Mouse (Mus musculus) CH12.LX (cell line): ENCODE measurements around the gene Dcdc2a. TPM values are rescaled to one million over a fixed set of nuclear protein-coding genes. Genes with fewer than 3 reads are reported as not detected.

Source experiments
- DNase-seq: peaks from one replicate; pipeline ENCODE4 v3.0.0-alpha.2; 2013; ENCODE audit errors: extremely low read depth
- H3K27ac ChIP-seq: 2 replicates; pipeline ENCODE4 v1.5.1; 2012; ENCODE audit warnings: low read depth, mild to moderate bottlenecking, control low read depth, moderate library complexity; ENCODE audit not compliant: insufficient read depth
- H3K27me3 ChIP-seq: replicated peaks from 2 replicates; pipeline ENCODE3; 2012; ENCODE audit warnings: inconsistent platforms
- H3K36me3 ChIP-seq, 2 experiments: replicated peaks in 1 of 2; 2 replicates each; pipeline versions ENCODE3 to v1.6.1; 2012; ENCODE audit warnings: inconsistent platforms in 1 of 2, low read length in 1 of 2, mild to moderate bottlenecking in 1 of 2, mixed read lengths in 1 of 2, moderate library complexity in 1 of 2; ENCODE audit not compliant: control insufficient read depth in 1 of 2, insufficient read depth in 1 of 2
- H3K4me1 ChIP-seq, 2 experiments: 2 replicates each; pipeline ENCODE4 v1.6.1; 2012; ENCODE audit warnings: inconsistent platforms in 1 of 2, moderate library complexity in 1 of 2; ENCODE audit not compliant: insufficient read depth in 2 of 2, control insufficient read depth in 1 of 2
- H3K4me2 ChIP-seq: 2 replicates; pipeline ENCODE4 v1.6.1; 2012; ENCODE audit warnings: low read depth, mild to moderate bottlenecking, control low read depth; ENCODE audit not compliant: poor library complexity, insufficient read depth, severe bottlenecking
- H3K4me3 ChIP-seq, 3 experiments: fragments of 150-350 bp in 1 of 3; sonication (generic) in 1 of 3; replicated peaks in 1 of 3; 2 replicates each; pipeline versions ENCODE3 to v1.5.1; 2011 to 2012; ENCODE audit warnings: low read depth in 2 of 3, low read length in 2 of 3, mild to moderate bottlenecking in 2 of 3, moderate library complexity in 2 of 3, control low read depth in 1 of 3, improper control_type of control experiment in 1 of 3, inconsistent platforms in 1 of 3, mixed read lengths in 1 of 3; ENCODE audit not compliant: poor library complexity in 1 of 3
- H3K79me2 ChIP-seq: replicated peaks from 2 replicates; pipeline ENCODE4 v1.6.1; 2012; ENCODE audit warnings: mild to moderate bottlenecking, moderate library complexity; ENCODE audit not compliant: control insufficient read depth, poor library complexity, insufficient read depth, severe bottlenecking; ENCODE audit errors: extremely low read depth
- H3K9ac ChIP-seq: 2 replicates; pipeline ENCODE4 v1.6.1; 2012; ENCODE audit warnings: low read depth, mild to moderate bottlenecking, control low read depth, moderate library complexity; ENCODE audit not compliant: insufficient read depth
- H3K9me3 ChIP-seq: replicated peaks from 2 replicates; pipeline ENCODE3; 2012; ENCODE audit warnings: low read length, inconsistent platforms, mixed read lengths
- E2F4 ChIP-seq: IDR thresholded peaks from 2 replicates; pipeline ENCODE4 v1.6.1; 2011; ENCODE audit warnings: low read depth, low read length, improper control_type of control experiment; ENCODE audit not compliant: insufficient replicate concordance
- ELF1 ChIP-seq: IDR thresholded peaks from 2 replicates; pipeline ENCODE4 v1.6.1; 2014; ENCODE audit warnings: low read depth, mild to moderate bottlenecking, inconsistent platforms, low read length, improper control_type of control experiment
- EP300 ChIP-seq: IDR thresholded peaks from 2 replicates; pipeline ENCODE4 v1.6.1; 2011; ENCODE audit warnings: low read length, improper control_type of control experiment
- IRF4 ChIP-seq: IDR thresholded peaks from 2 replicates; pipeline ENCODE4 v1.6.1; 2014; ENCODE audit warnings: low read depth, mild to moderate bottlenecking, inconsistent platforms, low read length, improper control_type of control experiment
- JUND ChIP-seq: conservative IDR thresholded peaks from 2 replicates; pipeline ENCODE4 v1.6.1; 2011; ENCODE audit warnings: low read depth, low read length, improper control_type of control experiment
- MAFK ChIP-seq: IDR thresholded peaks from 2 replicates; pipeline ENCODE4 v1.6.1; 2011; ENCODE audit warnings: low read length, improper control_type of control experiment; ENCODE audit not compliant: insufficient replicate concordance
- MAX ChIP-seq: IDR thresholded peaks from 2 replicates; pipeline ENCODE4 v1.6.1; 2011; ENCODE audit warnings: low read length, improper control_type of control experiment
- MAZ ChIP-seq: IDR thresholded peaks from 2 replicates; pipeline ENCODE4 v1.6.1; 2012; ENCODE audit warnings: low read depth, mild to moderate bottlenecking, inconsistent platforms, low read length, improper control_type of control experiment, moderate library complexity
- MEF2A ChIP-seq: IDR thresholded peaks from 2 replicates; pipeline ENCODE4 v1.6.1; 2014; ENCODE audit warnings: low read depth, mild to moderate bottlenecking, inconsistent platforms, low read length, improper control_type of control experiment, borderline replicate concordance
- MYC ChIP-seq: IDR thresholded peaks from 2 replicates; pipeline ENCODE4 v1.6.1; 2011; ENCODE audit warnings: low read depth, mild to moderate bottlenecking, improper control_type of control experiment, low read length
- NELFE ChIP-seq: IDR thresholded peaks from 2 replicates; pipeline ENCODE4 v1.6.1; 2011; ENCODE audit warnings: low read depth, low read length, improper control_type of control experiment
- NRF1 ChIP-seq: IDR thresholded peaks from 2 replicates; pipeline ENCODE4 v1.6.1; 2014; ENCODE audit warnings: low read depth, mild to moderate bottlenecking, inconsistent platforms, low read length, improper control_type of control experiment, moderate library complexity
- POLR2A ChIP-seq: IDR thresholded peaks from 2 replicates; pipeline ENCODE4 v1.6.1; 2011; ENCODE audit warnings: low read depth, mild to moderate bottlenecking, improper control_type of control experiment, low read length
- RAD21 ChIP-seq: IDR thresholded peaks from 2 replicates; pipeline ENCODE4 v1.6.1; 2011; ENCODE audit warnings: low read depth, mild to moderate bottlenecking, low read length, improper control_type of control experiment, moderate library complexity
- RCOR1 ChIP-seq: conservative IDR thresholded peaks from 2 replicates; pipeline ENCODE4 v1.6.1; 2012; ENCODE audit warnings: low read depth, mild to moderate bottlenecking, inconsistent platforms, low read length, improper control_type of control experiment
- SIN3A ChIP-seq: IDR thresholded peaks from 2 replicates; pipeline ENCODE4 v1.6.1; 2012; ENCODE audit warnings: low read length, improper control_type of control experiment, inconsistent platforms
- SMC3 ChIP-seq: IDR thresholded peaks from 2 replicates; pipeline ENCODE4 v1.6.1; 2011; ENCODE audit warnings: low read depth, low read length, improper control_type of control experiment
- ZC3H11A ChIP-seq: IDR thresholded peaks from 2 replicates; pipeline ENCODE4 v1.6.1; 2012; ENCODE audit warnings: low read depth, mild to moderate bottlenecking, inconsistent platforms, low read length, improper control_type of control experiment
- ZMIZ1 ChIP-seq: IDR thresholded peaks from 2 replicates; pipeline ENCODE4 v1.6.1; 2012; ENCODE audit warnings: low read depth, mild to moderate bottlenecking, inconsistent platforms, low read length, improper control_type of control experiment
- ZNF384 ChIP-seq: IDR thresholded peaks from 2 replicates; pipeline ENCODE4 v1.6.1; 2012; ENCODE audit warnings: low read depth, low read length, improper control_type of control experiment, inconsistent platforms
- dilution Hi-C: fragments of 300-500 bp; cut with MboI; formaldehyde crosslinking; loops from 2 replicates; pipeline ENCODE4 v1.14.3; 2020; ENCODE audit warnings: low sequenced_read_pairs; ENCODE audit not compliant: extremely low pct_unique_long_range_greater_than_20kb, extremely low pct_ligation_motif_present
- in situ Hi-C: fragments of 300-500 bp; cut with MboI; formaldehyde crosslinking; loops from 3 replicates; pipeline ENCODE4 v1.14.3; 2019; ENCODE audit warnings: low sequenced_read_pairs, low pct_ligation_motif_present, low pct_unique_long_range_greater_than_20kb, mixed read lengths
- polyA plus RNA-seq: library from polyadenylated mRNA; unstranded; fragments of >175 nt; gene quantifications from 2 replicates; pipeline ENCODE4 v1.2.1, GENCODE M21; 2012; ENCODE audit warnings: low read depth; ENCODE audit not compliant: insufficient read length
- total RNA-seq, 2 experiments: library from RNA; depleted of rRNA; stranded (reverse); fragments of 300-350 nt in 1 of 2; fragments of >200 nt in 1 of 2; gene quantifications; 2 replicates each; pipeline ENCODE4 v1.2.3; 2012 to 2014

The Dcdc2a gene
- total and polyA plus RNA-seq, 3 experiments = not detected

DNA sequence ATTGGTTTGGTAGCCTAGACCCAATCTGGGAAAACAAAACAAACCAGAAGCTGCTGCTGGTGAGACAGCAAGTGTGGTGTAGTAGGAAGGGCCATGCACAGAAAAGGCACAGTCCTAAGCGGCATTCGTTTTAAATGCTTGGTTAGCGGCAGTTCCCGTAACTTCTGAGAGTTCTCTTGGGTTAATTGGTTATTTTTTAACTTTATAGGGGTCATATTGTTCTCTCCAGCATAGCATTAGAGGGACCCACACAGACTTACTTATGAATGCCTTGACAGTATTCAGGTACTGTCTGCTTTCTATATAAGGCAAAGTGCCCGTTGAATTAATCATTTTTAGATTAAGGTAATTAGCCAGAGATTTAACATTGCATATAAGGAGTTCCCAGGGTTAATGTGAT is 35.5 kb downstream of the Dcdc2a start:
- Histone ChIP-seq H3K4me1 (no peaks in the 10 kb centered on the region), H3K9me3 (no peaks in the 10 kb centered on the region), H3K9ac (no peak overlapping the region), H3K4me2 (no peak overlapping the region), H3K79me2 (no peaks in the 10 kb centered on the region), H3K27me3 (no peaks in the 10 kb centered on the region), H3K27ac (no peak overlapping the region), H3K36me3 (no peaks in the 10 kb centered on the region), H3K4me3 (no peak overlapping the region)
- DNase-seq = no peak
- dilution Hi-C loops = no loop called here
- TF ChIP-seq MAZ (no peak), NRF1 (no peak), RCOR1 (no peak), NELFE (no peak), EP300 (no peak), JUND (no peak)
- in situ Hi-C loops = no loop called here

DNA sequence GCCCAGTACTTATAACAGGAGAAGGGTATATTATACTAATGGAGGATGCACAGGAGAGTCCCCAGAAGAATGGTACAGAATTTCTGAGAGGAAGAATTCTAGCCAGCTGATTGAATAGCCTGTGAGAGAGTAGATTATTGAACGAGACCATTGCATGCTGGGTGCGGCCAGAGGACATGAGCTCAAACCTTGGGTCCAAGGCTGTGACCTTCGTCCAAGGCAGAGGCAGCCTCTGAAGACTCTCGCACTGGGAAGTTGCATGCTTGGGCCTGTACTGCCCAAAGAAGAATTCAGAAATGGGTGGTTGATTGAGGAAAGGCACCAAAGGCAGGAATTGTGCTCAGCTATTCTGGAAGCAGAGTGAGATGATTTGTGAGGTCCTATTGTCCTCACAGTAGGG is 38.0 kb downstream of the Dcdc2a start:
- no peak for TF ChIP-seq ZMIZ1
- H3K4me3 ChIP-seq = no peak overlapping the region
- H3K79me2 ChIP-seq = no peaks in the 10 kb centered on the region
- dilution Hi-C loops (no loop called here), in situ Hi-C loops (no loop called here)
- H3K4me2 ChIP-seq = no peak overlapping the region
- no peak overlapping the region for H3K9ac ChIP-seq
- H3K9me3 ChIP-seq = no peaks in the 10 kb centered on the region
- DNase-seq = no peak
- no peak overlapping the region for H3K27ac ChIP-seq
- H3K27me3 ChIP-seq = no peaks in the 10 kb centered on the region
- H3K36me3 ChIP-seq = no peaks in the 10 kb centered on the region
- H3K4me1 ChIP-seq = no peaks in the 10 kb centered on the region

DNA sequence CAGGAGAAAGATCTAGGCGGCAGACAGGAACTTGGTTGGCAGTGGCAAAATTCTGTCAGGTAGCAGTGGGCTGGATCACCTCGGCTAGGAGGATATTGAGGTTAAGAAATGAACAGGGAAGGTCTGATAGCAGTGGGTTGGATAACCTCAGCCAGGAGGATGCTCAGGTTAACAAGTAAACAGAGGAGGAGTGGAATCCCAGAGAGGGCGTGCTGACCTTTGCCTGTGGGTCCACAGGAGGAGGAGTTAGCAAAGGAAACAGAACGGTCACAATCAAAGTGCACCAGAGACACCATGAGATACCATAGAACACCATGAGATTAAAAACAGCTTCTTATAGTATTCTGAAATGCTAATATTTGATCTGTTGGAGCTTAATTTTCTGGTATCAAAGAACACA is 38.6 kb downstream of the Dcdc2a start:
- Histone ChIP-seq H3K27ac (no peak overlapping the region), H3K4me3 (no peak overlapping the region), H3K4me2 (no peak overlapping the region), H3K9me3 (no peaks in the 10 kb centered on the region), H3K36me3 (no peaks in the 10 kb centered on the region), H3K4me1 (no peaks in the 10 kb centered on the region), H3K27me3 (no peaks in the 10 kb centered on the region), H3K9ac (no peak overlapping the region), H3K79me2 (no peaks in the 10 kb centered on the region)
- TF ChIP-seq ZMIZ1 = no peak
- dilution Hi-C loops (no loop called here), in situ Hi-C loops (no loop called here)
- no peak for DNase-seq

DNA sequence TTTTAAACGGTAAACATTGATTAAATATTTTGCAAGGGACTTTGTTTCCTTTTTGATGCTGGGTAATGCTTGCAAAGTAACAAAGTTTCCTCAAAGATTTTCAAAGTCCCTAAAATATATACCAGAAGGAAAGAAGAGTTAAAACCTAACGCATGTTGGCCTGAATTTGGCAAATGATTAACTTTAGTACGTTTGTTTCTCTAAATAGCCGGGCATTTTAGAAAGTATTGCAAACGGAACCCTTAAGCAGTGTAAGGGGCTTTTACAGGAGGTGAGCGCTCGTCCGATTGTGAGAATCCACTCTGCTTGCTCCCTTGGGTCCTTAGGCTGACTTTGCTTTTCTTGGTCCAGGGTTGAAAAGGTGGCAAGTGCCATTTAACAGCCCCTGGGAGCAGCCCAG is 41.5 kb downstream of the Dcdc2a start:
- Histone ChIP-seq H3K9ac (no peak overlapping the region), H3K27ac (no peak overlapping the region), H3K36me3 (no peaks in the 10 kb centered on the region), H3K79me2 (no peaks in the 10 kb centered on the region), H3K27me3 (no peaks in the 10 kb centered on the region), H3K9me3 (no peaks in the 10 kb centered on the region), H3K4me2 (no peak overlapping the region), H3K4me1 (peaks cover 0 to 16% of the 10 kb centered on the region in 2 experiments; a peak in 2 of 4 replicates), H3K4me3 (no peak overlapping the region)
- DNase-seq = no peak
- TF ChIP-seq ZNF384 (no peak), ELF1 (no peak), ZC3H11A (no peak), E2F4 (no peak), SMC3 (no peak), IRF4 (no peak), RAD21 (no peak), SIN3A (no peak), MAX (no peak), RCOR1 (no peak), MAFK (no peak), POLR2A (no peak), MYC (no peak), NRF1 (no peak), MEF2A (no peak)
- in situ Hi-C loops (no loop called here), dilution Hi-C loops (no loop called here)
